Mouse (Mus musculus) yolk sac, embryonic 10.5 days (tissue): Measurements from ENCODE around the gene Col23a1.

Experiments
- DNase-seq: peaks from one replicate; pipeline ENCODE4 v3.0.0-alpha.2; 2017; ENCODE audit warnings: low spot score

The Col23a1 gene

GRCm38 (mm10) chr11:51388892-51389340, 99.2 kb downstream of the Col23a1 start:
- peak; percentile 41 for DNase-seq

- DNase-seq, result no peak
These were observed 100.0 kb downstream of the Col23a1 start for GRCm38 (mm10) chr11:51389763-51390162.

- DNase-seq, result no peak
These were observed 100.8 kb downstream of the Col23a1 start for GRCm38 (mm10) chr11:51390521-51390920.

- no peak for DNase-seq
These were observed 101.8 kb downstream of the Col23a1 start for GRCm38 (mm10) chr11:51391548-51391947.

GRCm38 (mm10) chr11:51394301-51394865, 104.7 kb downstream of the Col23a1 start:
- no peak for DNase-seq

- no peak for DNase-seq
These were observed 106.7 kb downstream of the Col23a1 start for GRCm38 (mm10) chr11:51396451-51396850.

GRCm38 (mm10) chr11:51398084-51398483, 108.4 kb downstream of the Col23a1 start:
- no peak for DNase-seq

GRCm38 (mm10) chr11:51400356-51400755, 110.6 kb downstream of the Col23a1 start:
- no peak for DNase-seq

GRCm38 (mm10) chr11:51401481-51402128, 111.9 kb downstream of the Col23a1 start:
- no peak for DNase-seq

- no peak for DNase-seq
These were observed 114.2 kb downstream of the Col23a1 start for GRCm38 (mm10) chr11:51403886-51404285.

GRCm38 (mm10) chr11:51404865-51405440, 115.2 kb downstream of the Col23a1 start:
- no peak for DNase-seq

- no peak for DNase-seq
These were observed 116.8 kb downstream of the Col23a1 start for GRCm38 (mm10) chr11:51406531-51406930.

GRCm38 (mm10) chr11:51407351-51407750, 117.6 kb downstream of the Col23a1 start:
- no peak for DNase-seq

- DNase-seq, result no peak
These were observed 121.1 kb downstream of the Col23a1 start for GRCm38 (mm10) chr11:51410771-51411170.

- DNase-seq, result no peak
These were observed 124.8 kb downstream of the Col23a1 start for GRCm38 (mm10) chr11:51414520-51414919.

- DNase-seq, result no peak
These were observed 125.4 kb downstream of the Col23a1 start for GRCm38 (mm10) chr11:51415049-51415688.

- DNase-seq, result no peak
These were observed 129.1 kb downstream of the Col23a1 start for GRCm38 (mm10) chr11:51418807-51419206.

GRCm38 (mm10) chr11:51421878-51422277, 132.2 kb downstream of the Col23a1 start:
- no peak for DNase-seq

GRCm38 (mm10) chr11:51422713-51423112, 133.0 kb downstream of the Col23a1 start:
- no peak for DNase-seq

- no peak for DNase-seq
These were observed 136.4 kb downstream of the Col23a1 start for GRCm38 (mm10) chr11:51426155-51426554.

GRCm38 (mm10) chr11:51429428-51430179, 139.9 kb downstream of the Col23a1 start:
- no peak for DNase-seq

- no peak for DNase-seq
These were observed 140.5 kb downstream of the Col23a1 start for GRCm38 (mm10) chr11:51430180-51430578.
